Mouse (Mus musculus): ENCODE measurements around the gene Gpr156. TPM values are rescaled to one million over a fixed set of nuclear protein-coding genes. Genes with fewer than 3 reads are reported as not detected.
A peak's percentile ranks its signal among the peaks of the same experiment; 100 is the strongest.
"Not testable (repeated sequence)": the region's sequence is repeated elsewhere in the genome, so short reads cannot be mapped to it uniquely, and the experiment has no call there.

Gpr156 gene
- polyA plus RNA-seq, 1 experiment from 2014 or later = 0.23 TPM

DNA sequence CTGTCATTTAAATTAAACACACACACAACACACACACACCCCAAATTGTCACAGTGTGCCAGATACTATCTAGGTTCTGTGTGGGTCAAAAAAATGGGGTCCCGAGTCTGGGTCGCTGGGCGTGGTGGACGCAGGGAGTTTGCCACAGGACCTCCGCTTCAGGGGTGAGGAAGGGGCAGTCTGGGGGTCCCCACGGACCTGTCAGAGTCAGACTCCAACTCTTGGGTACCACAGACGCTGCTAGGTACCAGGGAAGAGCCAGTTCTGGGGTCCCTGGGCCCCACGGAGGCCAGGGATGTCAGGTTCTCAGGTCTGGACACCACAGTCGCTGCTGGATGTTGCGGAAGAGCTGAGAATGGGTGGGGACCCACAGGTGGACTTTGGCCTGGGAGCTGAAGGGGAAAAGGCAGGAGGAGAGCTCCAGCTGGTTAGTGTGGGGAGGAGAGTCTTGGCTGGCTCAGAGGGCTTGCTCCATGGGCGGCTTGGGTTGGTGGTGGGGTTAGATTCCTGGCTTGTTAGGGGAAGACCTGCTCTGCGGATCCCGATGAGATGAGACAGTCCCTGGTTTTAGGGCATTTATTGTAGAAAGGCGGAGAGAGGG lies 39.9 kb downstream of the Gpr156 start:
- no peak for DNase-seq (ENCODE audit: low spot score)

GRCm38 (mm10) chr16:37956751-37957150 lies 40.5 kb downstream of the Gpr156 start:
- DNase-seq (ENCODE audit: low spot score) = no peak

GRCm38 (mm10) chr16:37962696-37963095 lies 46.4 kb downstream of the Gpr156 start:
- not testable (repeated sequence) for DNase-seq (ENCODE audit: low spot score)

DNA sequence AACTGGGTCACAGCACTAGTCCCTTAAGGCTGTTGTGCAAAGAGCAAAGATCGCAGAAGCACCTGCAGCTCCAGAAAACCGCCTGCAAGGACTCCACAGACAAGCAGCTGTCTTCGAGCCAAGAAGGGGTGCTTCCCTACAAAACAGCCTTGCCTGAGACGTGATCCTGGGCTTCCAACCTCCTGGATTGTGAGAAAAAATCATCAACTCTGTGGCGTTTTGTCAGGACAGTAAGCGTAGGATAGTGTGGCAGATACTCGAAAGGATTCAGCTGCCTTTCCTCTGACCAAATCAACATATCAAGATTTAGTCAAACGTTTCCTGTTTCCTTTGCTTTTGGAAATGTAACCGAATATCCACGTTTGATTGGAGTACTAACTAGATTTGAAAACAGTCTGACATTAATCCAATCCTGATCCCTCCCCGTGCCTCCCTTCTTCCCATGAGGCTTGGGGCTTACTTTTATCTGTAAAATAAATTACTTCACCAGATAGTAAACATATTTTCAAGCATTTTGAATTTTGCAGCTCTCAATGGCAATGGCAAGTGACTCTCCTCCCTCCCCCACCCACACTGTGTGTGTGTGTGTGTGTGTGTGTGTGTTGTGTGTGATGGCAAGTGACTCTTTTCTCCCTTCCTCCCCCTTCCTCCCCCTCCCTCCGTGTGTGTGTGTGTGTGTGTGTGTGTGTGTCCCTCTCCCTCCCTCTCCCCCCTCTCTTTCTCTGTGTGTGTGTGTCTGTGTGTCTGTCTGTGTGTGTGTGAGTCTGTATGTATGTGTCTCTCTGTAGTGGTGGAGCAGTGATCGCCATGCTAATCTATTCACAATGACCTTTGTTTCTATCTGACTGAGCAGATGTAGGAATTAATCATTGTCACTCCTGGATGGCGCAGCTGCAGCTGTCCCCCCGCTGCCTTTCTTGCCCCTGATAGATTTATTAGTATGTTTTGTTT lies 47.3 kb downstream of the Gpr156 start:
- DNase-seq (ENCODE audit: low spot score) = peak; percentile 79

GRCm38 (mm10) chr16:37964380-37965070 lies 48.2 kb downstream of the Gpr156 start:
- no peak for DNase-seq (ENCODE audit: low spot score)

DNA sequence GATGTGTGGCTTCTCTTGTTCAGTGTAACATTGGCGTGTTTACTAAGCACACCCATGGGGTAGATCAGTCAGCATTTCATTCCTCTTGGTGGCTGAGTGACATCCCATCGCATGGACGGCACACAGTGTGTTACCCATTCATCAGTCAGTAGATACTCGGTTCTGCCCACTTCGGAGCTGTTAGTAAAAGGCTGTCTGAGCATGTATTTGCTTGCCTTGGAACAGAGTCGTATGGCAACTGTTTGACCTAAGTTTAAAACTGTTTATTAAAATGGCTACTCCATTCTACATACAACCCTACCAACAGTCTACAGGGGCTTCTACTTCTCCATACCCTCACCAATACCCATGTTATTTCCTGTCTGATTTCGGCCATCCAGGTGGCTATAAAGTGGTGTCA lies 50.6 kb downstream of the Gpr156 start:
- DNase-seq (ENCODE audit: low spot score) = no peak

- no peak for DNase-seq (ENCODE audit: low spot score)
Observed at GRCm38 (mm10) chr16:37967415-37967814, 51.1 kb downstream of the Gpr156 start.

GRCm38 (mm10) chr16:37971522-37971921 lies 55.2 kb downstream of the Gpr156 start:
- peak; percentile 19 for DNase-seq (ENCODE audit: low spot score)

DNA sequence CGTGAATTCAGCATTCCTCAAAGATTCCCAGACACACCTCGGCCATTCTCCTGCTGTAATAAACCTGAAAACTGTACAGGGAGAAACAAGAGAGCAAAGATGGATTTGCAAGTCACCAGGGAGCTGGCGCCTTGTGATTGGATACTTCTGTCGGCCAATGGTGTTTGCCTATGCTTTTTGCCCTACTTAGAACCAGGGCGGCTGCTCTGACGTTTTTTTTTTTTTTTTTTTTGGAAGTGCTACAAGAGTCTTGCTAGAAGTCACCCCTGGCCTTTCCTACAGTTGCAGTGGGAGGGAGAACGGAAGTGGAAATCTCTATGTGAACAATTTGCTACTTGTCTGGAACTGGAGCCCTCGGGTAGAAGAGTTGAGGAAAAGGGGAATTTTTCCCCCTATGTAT lies 56.1 kb downstream of the Gpr156 start:
- DNase-seq (ENCODE audit: low spot score) = peak; percentile 49

- DNase-seq (ENCODE audit: low spot score) = not testable (repeated sequence)
Observed at GRCm38 (mm10) chr16:37973239-37973638, 56.9 kb downstream of the Gpr156 start.

- DNase-seq (ENCODE audit: low spot score) = no peak
Observed at GRCm38 (mm10) chr16:37973855-37974519, 57.7 kb downstream of the Gpr156 start.

DNA sequence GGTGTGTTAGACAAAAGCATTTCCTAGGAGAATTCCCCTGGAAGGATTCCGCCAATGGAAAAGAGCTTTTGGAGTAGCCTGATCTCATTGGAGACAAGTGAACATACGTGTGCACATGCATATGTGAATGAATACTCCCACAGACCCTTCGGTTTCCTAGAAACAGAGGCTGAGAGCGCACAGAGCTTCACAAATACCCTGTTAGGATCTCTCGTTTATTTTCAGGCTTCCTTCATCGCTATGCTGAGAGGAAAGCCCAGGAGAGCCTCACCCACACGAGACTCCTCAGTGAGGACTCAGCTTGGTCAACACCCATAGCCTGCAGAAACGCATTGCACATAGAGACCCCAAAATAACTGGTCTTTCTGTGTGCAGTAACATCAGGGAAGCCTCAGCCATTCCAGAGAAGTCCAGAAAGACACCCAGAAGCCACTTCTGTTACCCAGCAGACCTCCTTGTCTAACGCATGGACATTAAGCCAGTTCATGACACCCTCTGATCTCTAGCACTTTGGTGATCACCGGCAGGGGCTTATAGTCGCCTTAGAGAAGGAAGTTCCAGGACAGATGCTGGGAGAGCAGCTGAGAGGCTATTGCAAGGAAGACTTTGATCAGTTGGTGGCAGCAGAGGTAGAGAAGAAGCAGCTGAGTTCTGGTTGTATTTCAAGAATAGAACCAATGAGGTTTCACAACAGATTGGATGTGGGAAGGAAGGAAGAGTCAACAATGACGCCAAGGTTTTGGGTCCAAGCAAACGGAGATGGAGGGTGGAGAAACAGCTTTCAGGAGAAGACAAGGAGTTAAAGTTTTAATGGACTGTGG lies 58.4 kb downstream of the Gpr156 start:
- peak; percentile 37 for DNase-seq (ENCODE audit: low spot score)

- no peak for DNase-seq (ENCODE audit: low spot score)
Observed at GRCm38 (mm10) chr16:37981907-37982306, 65.6 kb downstream of the Gpr156 start.

DNA sequence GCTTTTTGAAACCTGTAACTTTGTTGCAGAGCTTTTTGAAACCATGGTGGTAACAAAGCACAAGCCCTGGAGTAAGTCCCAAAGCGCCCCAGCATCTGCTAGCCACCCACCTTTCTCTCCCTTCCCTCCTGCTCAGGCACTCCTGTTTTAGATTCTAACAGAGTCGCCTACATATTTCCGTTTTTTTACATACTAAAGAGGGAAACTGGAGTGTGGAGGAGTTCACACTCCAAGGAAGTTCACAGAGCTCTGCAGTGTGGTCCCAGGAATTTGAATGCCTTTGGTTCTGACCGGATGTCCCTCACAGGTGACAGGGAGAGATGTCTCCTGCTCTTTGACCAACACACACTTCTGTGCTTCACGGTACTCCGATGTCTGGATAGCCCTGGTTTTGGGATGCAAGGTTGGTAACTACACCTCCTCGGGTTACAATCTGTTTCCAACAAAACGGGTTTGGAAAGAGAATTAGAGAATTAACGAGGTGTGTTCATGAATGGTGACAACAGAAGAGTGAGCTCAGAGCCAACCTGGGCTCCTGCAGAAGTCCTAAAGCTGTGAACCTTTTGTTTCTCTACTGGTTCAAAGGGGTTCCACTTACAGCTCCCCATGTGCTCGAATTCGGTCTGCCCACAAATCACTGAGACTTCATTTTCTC lies 72.0 kb downstream of the Gpr156 start:
- DNase-seq (ENCODE audit: low spot score) = no peak

- DNase-seq (ENCODE audit: low spot score) = no peak
Observed at GRCm38 (mm10) chr16:37989796-37990195, 73.5 kb downstream of the Gpr156 start.

GRCm38 (mm10) chr16:37990553-37991344 lies 74.5 kb downstream of the Gpr156 start:
- no peak for DNase-seq (ENCODE audit: low spot score)

- DNase-seq (ENCODE audit: low spot score) = no peak
Observed at GRCm38 (mm10) chr16:37992806-37993205, 76.5 kb downstream of the Gpr156 start.

DNA sequence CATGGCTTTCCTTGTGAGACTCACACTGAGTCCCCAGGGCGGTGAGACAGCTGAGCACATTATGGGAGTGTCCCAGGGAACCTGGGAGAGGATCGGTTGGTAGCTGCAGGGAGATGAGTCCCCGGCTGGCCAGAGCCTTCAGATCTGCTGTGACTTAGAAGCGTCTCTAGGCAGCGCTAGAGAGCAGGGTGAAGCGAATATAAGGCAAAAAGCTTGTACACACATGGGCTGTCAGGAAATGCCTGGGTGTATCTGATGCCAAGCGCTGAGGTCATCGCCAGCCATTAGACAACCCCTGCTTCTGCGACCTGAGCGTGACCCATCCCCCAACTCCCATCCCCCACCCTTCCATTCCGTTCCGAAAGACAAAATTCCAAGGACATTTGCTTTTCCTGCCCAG lies 78.4 kb downstream of the Gpr156 start:
- peak; percentile 76 for DNase-seq (ENCODE audit: low spot score)

DNA sequence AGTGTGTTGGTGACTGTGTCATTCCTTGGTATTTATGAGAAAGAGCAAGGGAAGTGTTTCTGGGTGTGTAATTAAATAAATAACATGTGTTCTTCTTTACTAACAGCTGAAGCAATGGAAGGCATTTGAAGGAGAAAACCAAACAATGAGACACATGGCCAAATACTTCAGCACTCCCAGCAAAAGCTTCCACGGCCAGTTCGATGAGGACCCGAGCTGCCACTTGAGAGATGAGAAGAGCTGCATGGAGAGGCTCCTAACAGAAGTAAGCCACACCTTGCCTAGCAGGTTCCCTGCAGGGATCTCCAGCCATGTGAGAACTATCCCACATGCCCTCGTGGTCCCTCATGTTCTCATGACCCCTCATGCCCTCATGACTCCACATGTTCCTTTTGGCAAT lies 81.5 kb downstream of the Gpr156 start:
- DNase-seq (ENCODE audit: low spot score) = no peak
